Mouse (Mus musculus) intestine, embryonic 14.5 days (tissue): ENCODE data around the gene Timm10b. TPM values are rescaled to one million over a fixed set of nuclear protein-coding genes. Genes with fewer than 3 reads are reported as not detected.

Source experiments
- ATAC-seq: fragments of 200-750 bp; cut with Nextera tagmentation; replicated peaks from 2 replicates; pipeline ENCODE4 v1.8.0; 2017; ENCODE audit warnings: low read depth, moderate number of reproducible peaks, moderate TSS enrichment, moderate library complexity; ENCODE audit not compliant: low FRiP score, low TSS enrichment
- DNase-seq: peaks from one replicate; pipeline ENCODE4 v3.0.0-alpha.2; 2018; ENCODE audit warnings: low spot score
- H3K27ac ChIP-seq: fragments of 300-500 bp; sonication (generic); 2 replicates; pipeline ENCODE4 v1.5.1; 2014; ENCODE audit warnings: low read depth, mild to moderate bottlenecking, control low read depth
- H3K27me3 ChIP-seq: fragments of 300-500 bp; sonication (generic); replicated peaks from 2 replicates; pipeline ENCODE4 v1.6.1; 2014; ENCODE audit warnings: low read length, control low read depth; ENCODE audit not compliant: control insufficient read depth, insufficient read depth
- H3K36me3 ChIP-seq: fragments of 300-500 bp; sonication (generic); 2 replicates; pipeline ENCODE4 v1.6.1; 2014; ENCODE audit warnings: low read length, control low read depth; ENCODE audit not compliant: control insufficient read depth, insufficient read depth
- H3K4me1 ChIP-seq: fragments of 300-500 bp; sonication (generic); replicated peaks from 2 replicates; pipeline ENCODE4 v1.6.1; 2014; ENCODE audit warnings: low read length, control low read depth, mixed read lengths; ENCODE audit not compliant: control insufficient read depth, insufficient read depth
- H3K4me2 ChIP-seq: fragments of 300-500 bp; sonication (generic); 2 replicates; pipeline ENCODE4 v1.6.1; 2014; ENCODE audit warnings: low read length
- H3K4me3 ChIP-seq: fragments of 300-500 bp; sonication (generic); 2 replicates; pipeline ENCODE4 v1.5.1; 2014; ENCODE audit warnings: low read depth, low read length, control low read depth, mixed read lengths
- H3K9ac ChIP-seq: fragments of 300-500 bp; sonication (generic); 2 replicates; pipeline ENCODE4 v1.6.1; 2014; ENCODE audit warnings: mild to moderate bottlenecking, low read length
- H3K9me3 ChIP-seq: fragments of 300-500 bp; sonication (generic); 2 replicates; pipeline ENCODE4 v1.6.1; 2016; ENCODE audit warnings: low read length, control low read depth; ENCODE audit not compliant: control insufficient read depth
- WGBS: fragments of 180-500 bp; shearing (Covaris S2); extraction: QIAGEN DNeasy Blood & Tissue Kit; methylation state at CpG from one replicate; pipeline ENCODE4 v1.1.7; 2014; 5-methylcytosine and 5-hydroxymethylcytosine counted together
- polyA plus RNA-seq: library from polyadenylated mRNA; unstranded; fragments of >200 nt; fragmentation: Nextera tagmentation; extraction: Ambion mirVana; gene quantifications from 2 replicates; pipeline ENCODE4 v1.2.1, GENCODE M21; 2014

Timm10b gene
- polyA plus RNA-seq, 1 experiment from 2014 or later, result 213 TPM

DNA sequence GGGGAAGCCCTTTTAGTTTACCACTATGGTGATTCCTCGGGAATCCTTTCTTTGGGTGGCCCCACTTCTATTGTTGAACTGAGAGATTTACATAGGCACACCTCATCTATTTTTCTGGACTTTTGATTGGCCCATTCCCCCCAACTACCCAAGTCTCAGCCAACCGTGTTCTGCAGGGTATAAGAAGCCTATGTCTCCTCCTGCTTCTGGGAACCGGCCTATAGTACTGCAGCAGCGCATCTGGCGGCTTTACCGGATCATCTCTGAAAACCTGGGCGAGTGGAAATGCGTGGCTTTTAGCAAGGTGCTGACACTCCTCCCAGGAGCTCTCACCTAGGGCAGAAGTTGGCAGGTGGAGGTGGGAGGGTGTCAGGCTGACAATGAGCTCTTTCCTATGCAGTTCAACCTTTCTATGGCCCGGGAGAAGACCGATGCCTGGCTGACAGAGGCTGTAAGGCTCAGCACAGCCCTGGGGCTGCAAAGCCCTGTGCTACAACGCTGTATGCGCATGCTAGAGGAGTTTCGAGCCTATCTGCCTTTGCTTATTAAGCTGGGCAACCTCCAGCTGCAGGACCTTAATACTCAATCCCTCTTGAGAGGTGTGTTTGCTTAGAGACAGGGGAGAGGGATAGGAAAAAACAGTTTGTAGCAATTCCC is 45.8 kb downstream of the Timm10b start:
- 14% methylated on average over 13 of the region's 13 CpGs for WGBS
- Histone ChIP-seq H3K9me3 (no peaks in the 10 kb centered on the region), H3K4me3 (no peak overlapping the region), H3K27ac (no peak overlapping the region), H3K4me2 (peak overlapping the region; percentile 21), H3K9ac (no peak overlapping the region), H3K36me3 (no peaks in the 10 kb centered on the region), H3K27me3 (no peaks in the 10 kb centered on the region), H3K4me1 (no peaks in the 10 kb centered on the region)
- ATAC-seq (0 out of 2 replicates have a peak, but pooled peaks have one; percentile 72), DNase-seq (no peak)

DNA sequence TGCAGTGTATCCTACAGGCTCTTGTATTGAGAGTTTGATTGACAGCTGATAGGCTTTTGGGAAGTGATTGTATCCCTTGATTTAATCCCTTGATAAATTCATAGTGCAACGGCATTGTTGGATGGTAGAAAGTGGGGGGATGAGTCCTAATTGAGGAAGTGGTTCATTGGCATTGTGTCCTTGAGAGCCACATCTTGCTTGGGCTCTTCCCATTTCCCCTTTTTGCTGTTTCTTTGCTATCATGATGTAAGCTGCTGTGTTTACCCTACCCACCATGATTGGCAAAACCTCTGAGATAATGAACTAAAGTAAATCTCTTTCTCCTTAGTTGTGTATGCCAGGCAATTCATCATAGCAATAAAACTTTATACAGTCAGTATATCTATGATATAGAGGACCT is 51.0 kb downstream of the Timm10b start:
- Histone ChIP-seq H3K27me3 (no peaks in the 10 kb centered on the region), H3K9me3 (no peaks in the 10 kb centered on the region), H3K27ac (no peak overlapping the region), H3K36me3 (no peaks in the 10 kb centered on the region), H3K4me1 (no peaks in the 10 kb centered on the region), H3K4me2 (no peak overlapping the region), H3K4me3 (no peak overlapping the region), H3K9ac (no peak overlapping the region)
- 76% methylated on average over 1 of the region's 1 CpGs for WGBS
- ATAC-seq (no peak), DNase-seq (no peak)

Other genes starting within 250 kb of the Timm10b start
- 41.7 and 45.6 TPM in 2 replicates for gene Fam160a2, start 240.0 kb upstream of the Timm10b start, polyA plus RNA-seq
- not detected in 2 replicates for gene Cnga4, start 235.5 kb upstream of the Timm10b start, polyA plus RNA-seq
- 0.11 and 0.34 TPM in 2 replicates for gene Cckbr, start 214.3 kb upstream of the Timm10b start, polyA plus RNA-seq
- 96.0 and 96.7 TPM in 2 replicates for gene Cavin3, start 157.8 kb upstream of the Timm10b start, polyA plus RNA-seq
- gene Smpd1, start 85.7 kb upstream of the Timm10b start, polyA plus RNA-seq, result 36.1 and 37.5 TPM in 2 replicates
- gene Apbb1, start 58.4 kb upstream of the Timm10b start, polyA plus RNA-seq, result 45.1 and 46.3 TPM in 2 replicates
- 0.46 and 0.65 TPM in 2 replicates for gene Hpx, start 39.9 kb upstream of the Timm10b start, polyA plus RNA-seq
- gene Trim3, start 6.5 kb upstream of the Timm10b start, polyA plus RNA-seq, result 25.0 and 27.2 TPM in 2 replicates
- 88.4 and 89.7 TPM in 2 replicates for gene Arfip2, start 360 bp downstream of the Timm10b start, polyA plus RNA-seq
- 35.5 and 48.9 TPM in 2 replicates for gene Gm45799, start 496 bp downstream of the Timm10b start, polyA plus RNA-seq
- gene Dnhd1, start 10.8 kb downstream of the Timm10b start, polyA plus RNA-seq, result 1.8 and 2.0 TPM in 2 replicates
- gene Ilk, start 96.5 kb downstream of the Timm10b start, polyA plus RNA-seq, result 353 and 396 TPM in 2 replicates
- gene Rrp8, start 97.3 kb downstream of the Timm10b start, polyA plus RNA-seq, result 36.7 and 41.8 TPM in 2 replicates
- gene Taf10, start 104.3 kb downstream of the Timm10b start, polyA plus RNA-seq, result 163 and 185 TPM in 2 replicates
- 74.1 and 85.8 TPM in 2 replicates for gene Tpp1, start 112.2 kb downstream of the Timm10b start, polyA plus RNA-seq
- 17.5 and 18.7 TPM in 2 replicates for gene Dchs1, start 147.6 kb downstream of the Timm10b start, polyA plus RNA-seq
- gene Mrpl17, start 171.0 kb downstream of the Timm10b start, polyA plus RNA-seq, result 379 and 393 TPM in 2 replicates